Mouse (Mus musculus) left cerebral cortex, postnatal 10 days (tissue): Measurements from ENCODE around the gene Celf6. TPM values are rescaled to one million over a fixed set of nuclear protein-coding genes. Genes with fewer than 3 reads are reported as not detected.

Experiments
- DNase-seq, 2 experiments: peaks; one replicate each; pipeline ENCODE4 v3.0.0; 2021 to 2022; ENCODE audit warnings: low spot score in 2 of 2, mixed read lengths in 1 of 2; ENCODE audit errors: extremely low spot score in 1 of 2
- intact Hi-C: fragments of 180-260 bp; cut with DNase I; formaldehyde crosslinking; loops from one replicate; pipeline ENCODE4 v1.15.1; 2025
- total RNA-seq, 2 experiments: library from RNA; stranded (reverse); gene quantifications; 2 replicates each; pipeline ENCODE4 v1.2.3; 2021

Celf6 gene
- total RNA-seq, result 10 to 100 TPM; 37.5 to 40.1 TPM

DNA sequence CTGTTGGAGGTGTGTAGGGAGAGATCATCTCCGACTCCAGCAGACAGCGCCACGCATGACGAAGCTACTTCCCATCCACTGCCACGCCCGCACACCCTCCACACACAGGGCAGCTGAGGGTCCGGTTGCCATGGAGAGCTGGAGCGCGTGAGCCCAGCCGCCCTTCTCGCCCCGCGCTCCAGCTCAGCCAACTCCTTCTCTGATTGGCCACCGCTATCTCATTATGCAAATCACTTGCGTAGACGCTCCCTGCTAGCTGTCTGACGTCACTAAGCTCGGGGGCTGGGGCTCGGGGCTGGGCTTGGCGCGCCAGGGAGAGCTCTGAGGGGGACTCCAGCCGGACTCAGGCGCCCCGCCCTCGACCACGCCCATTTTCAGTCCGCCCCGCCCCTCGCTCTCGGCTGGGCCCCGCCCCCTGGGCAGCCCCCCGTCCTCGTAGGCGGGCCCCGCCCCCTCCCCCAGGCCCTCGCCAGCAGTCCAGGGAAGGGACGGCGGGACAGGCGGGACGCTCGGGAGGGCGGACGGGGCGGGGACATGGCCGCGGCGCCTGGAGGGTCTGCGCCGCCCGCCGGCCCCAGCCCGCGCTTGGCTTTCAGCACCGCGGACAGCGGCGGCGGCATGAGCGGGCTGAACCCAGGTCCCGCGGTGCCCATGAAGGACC, at the start of gene Celf6:
Gene Celf6 (plus strand): TSS at position 74 of the 661 bp plus-strand sequence.
- DNase-seq, result peak; percentile 93 to 94
- intact Hi-C loops, result no loop called here

DNA sequence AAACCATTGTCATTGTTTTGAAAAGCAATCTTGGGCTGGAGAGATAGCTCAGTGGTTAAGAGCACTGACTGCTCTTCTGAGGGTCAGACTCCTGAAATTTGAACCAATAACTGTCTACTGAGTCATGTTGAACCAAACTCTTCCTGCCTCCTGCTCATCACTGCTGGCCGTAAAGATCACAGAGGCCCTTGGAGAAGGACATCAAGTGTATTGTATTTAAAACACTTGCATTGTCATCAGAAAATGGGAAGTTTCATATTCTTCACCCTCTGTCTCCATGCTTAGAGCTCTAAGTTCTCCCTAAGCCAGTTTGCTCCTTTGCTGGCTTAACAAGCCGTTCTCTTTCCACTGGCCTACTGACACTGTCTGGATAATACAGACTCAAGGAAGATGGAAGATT, 49.4 kb upstream of the Celf6 start:
- intact Hi-C loops, result no loop called here
- DNase-seq, result no peak

DNA sequence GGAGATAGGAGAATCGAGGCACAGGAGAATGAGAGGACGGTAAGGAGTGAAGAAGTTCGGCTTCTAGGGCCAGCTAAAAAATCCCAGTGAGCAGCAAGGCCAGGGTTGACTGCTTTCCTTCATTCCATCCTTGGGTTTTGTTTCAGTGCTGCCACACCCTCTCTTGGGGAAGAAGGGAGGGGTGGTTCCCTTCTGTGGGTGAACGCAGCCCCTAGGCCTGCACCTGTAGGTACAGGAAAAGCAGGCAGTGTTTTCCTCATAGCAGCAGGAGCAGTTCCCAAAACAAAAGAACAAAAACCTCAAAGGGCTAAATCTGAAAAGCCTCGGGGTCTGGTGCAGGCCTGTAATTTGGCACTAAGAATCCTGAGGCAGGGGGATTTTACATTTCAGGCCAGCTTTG, 46.1 kb upstream of the Celf6 start:
- intact Hi-C loops, result no loop called here
- DNase-seq, result no peak

DNA sequence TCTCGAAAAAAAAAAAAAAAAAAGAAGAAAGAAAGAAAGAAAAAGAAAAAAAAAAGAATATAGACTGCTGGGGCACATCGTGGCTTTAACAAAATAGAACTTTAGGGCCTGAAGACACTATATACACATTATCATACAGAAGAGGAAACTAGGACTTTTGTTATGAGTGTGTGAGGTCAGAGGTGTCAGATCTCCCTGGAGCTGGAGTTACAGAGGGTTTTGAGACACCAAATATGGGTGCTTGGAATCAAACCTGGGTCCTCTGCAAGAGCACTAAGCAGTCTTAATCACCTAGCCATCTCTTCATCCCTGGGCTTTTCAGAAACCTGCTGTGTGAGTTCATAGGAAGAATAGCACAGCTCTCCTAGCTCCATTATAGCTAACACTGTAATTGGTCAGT, 44.3 kb upstream of the Celf6 start:
- intact Hi-C loops, result no loop called here
- no peak for DNase-seq

DNA sequence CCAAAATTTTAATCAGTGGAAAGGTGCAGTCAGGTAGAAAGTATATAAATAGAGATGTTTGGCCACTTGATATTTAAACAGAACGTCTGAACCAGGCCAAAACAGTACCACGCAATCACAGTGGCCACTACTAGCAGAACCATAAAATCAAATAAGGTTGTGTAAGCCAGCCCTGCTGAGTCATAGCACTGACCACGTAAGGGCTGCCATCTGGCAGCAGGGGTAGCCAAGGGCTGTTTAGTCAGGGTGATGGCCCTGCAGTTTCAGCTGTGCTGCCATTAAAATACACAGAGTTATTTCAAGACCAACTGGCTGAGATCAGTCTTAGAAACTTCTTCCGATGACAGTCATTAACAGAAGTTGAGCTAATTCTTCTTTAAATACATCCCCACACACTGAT, 43.8 kb upstream of the Celf6 start:
- intact Hi-C loops, result no loop called here
- DNase-seq, result no peak

DNA sequence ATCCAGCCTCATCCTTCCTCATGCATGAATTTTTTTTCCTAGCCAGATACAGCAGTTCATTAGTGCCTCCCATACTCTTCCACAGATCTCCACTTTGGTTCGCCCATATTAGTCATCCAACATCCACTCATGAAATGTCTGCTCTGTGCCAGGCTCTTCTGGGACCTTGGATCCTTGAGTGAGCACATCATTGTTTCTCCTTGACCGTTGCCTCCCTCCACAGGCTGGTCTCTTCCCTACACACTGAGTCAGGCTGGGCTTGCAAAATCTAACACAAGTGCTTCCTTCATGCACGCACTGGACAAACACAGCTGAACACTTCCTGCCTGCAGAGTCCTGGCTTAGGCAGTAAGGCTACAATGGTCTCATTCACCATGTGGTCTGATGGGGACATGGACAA, 40.1 kb upstream of the Celf6 start:
- intact Hi-C loops, result no loop called here
- no peak for DNase-seq

DNA sequence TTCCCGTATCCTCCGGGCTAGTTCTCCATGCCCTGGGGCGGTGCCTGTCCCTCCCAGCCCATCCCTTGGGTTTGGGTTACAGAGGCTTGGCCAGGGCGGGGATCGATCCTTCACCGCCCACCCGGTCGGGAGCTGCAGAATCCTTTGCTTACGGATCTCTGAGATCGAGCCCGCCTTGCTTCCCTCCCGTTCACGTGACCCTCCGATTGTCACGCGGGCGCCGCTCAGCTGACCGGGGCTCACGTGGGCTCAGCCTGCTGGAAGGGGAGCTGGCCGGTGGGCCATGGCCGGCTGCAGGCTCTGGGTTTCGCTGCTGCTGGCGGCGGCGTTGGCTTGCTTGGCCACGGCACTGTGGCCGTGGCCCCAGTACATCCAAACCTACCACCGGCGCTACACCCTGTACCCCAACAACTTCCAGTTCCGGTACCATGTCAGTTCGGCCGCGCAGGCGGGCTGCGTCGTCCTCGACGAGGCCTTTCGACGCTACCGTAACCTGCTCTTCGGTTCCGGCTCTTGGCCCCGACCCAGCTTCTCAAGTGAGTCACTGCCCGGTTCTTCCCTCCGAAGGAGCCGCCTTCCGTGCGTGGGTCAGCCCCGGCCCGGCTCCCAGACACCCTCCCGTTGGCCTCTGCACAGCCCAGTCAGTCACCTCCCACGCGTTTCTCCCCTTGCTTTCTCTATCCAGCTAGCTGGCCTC, 38.1 kb upstream of the Celf6 start, which contains the start of the genes Hexa and Tmem202:
Gene Hexa (plus strand): TSS at position 100 of the 697 bp plus-strand sequence.
Gene Tmem202 (minus strand): TSS at position 407 of the 697 bp plus-strand sequence.
- intact Hi-C loops, result no loop called here
- DNase-seq, result peak; percentile 79 to 90

DNA sequence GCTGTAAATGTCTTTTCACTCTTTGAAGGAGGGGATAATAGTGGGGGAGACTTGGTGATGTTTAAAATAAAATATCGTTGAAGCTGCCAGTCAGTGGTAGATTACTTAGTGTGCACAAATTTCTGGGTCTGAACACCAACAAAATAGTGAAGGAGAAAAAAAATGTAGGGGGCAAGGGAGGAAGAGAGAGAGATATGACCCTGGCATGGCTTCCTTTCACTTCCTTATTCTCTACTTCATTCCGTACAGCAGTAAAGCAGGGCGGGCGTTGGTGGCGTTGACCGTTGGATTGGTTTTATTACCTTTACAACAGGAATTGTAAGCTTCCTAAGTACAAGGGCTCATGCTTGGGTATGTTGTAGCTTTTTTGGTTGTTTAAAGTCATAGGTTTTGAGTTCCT, 36.1 kb upstream of the Celf6 start:
- DNase-seq, result no peak
- intact Hi-C loops, result no loop called here

DNA sequence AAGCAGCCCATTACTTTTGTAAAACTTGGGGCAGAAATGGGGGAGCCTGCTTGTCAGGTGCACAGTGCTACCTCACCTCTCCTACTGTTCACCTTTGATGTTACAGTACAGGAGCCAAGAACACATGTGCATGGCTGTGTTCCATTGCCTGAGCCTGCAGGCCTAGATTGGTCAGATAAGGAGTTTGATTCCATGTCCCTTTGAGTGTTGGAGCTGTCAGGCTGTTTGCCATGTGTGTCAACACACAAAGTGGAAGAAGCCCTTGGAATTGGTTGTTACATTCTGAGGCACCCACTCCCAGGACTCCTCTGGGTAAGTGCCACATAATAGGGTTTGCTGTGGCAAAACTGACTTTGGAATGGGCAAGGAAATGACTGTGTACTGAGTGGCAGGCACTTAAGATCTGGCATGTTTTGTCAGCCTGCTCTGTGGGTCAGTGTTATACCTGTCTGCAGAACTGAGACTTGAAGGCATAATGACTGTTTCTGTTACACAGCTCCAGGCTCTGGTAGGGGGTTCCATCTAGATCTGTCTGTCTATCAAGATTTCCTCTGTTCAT, 34.9 kb upstream of the Celf6 start:
- intact Hi-C loops, result no loop called here
- DNase-seq, result no peak

DNA sequence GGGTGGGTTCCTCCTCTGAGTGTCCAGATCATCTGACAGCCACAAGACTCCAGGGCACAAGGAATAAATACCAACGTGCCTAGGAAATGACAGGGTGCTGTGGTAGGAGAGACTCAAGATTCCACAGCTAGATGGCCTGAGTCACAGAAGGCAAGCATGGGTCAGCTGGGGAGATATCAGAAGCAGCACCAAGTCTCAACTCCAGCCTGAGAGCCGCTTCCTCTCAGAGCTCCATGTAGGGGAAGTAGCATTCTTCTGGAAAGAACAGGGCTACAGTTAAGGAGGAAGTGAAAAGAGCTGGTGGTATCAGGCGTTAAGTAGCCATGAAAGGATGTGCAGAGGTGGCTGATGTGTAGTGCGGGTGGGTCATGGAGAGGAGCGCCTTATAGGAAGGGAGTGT, 33.0 kb upstream of the Celf6 start:
- no peak for DNase-seq
- intact Hi-C loops, result no loop called here

DNA sequence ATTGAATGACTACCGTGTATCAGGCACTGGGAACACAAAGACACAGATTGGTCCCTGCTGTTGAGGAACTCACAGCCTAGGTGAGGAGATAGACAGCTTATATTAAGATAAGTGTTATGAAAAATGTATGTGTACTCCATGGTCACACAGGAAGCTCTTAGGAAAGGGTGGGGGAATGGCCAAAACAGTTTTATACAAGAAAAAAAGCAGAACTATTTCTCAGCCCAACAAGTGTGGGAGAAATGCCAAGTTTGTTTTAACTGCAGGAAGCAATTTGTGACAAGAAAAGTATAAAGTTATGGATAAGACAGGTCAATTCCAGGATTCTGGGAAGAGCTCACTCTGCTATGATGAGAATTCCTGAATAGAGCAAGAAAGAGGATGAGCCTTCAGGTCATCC, 29.8 kb upstream of the Celf6 start:
- intact Hi-C loops, result no loop called here
- DNase-seq, result no peak

DNA sequence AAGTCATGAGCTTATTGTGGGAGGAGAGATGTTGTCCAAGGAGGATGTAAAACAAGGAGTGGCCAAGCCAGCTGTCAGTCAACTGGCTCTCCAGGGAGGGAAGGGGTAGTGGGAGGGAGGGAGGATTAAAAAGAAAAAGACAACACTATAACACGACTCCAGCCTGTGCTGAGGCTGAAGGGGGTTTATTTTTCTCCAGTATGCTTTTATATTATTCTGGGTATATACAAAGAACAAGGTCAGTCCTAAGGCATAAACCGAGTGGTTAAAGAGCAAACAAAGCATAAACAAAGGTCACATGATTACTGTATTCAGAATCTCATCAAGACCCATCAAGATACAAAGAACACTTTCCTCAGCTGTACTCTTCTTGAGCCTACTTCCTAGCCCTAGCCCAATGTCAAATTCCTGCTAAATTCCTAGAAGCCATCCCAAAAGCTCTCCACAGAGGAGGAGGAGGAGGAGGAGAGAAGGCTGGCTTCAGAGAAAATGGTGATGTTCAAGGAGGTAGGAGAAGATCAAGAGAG, 28.7 kb upstream of the Celf6 start:
- DNase-seq, result no peak
- intact Hi-C loops, result no loop called here

DNA sequence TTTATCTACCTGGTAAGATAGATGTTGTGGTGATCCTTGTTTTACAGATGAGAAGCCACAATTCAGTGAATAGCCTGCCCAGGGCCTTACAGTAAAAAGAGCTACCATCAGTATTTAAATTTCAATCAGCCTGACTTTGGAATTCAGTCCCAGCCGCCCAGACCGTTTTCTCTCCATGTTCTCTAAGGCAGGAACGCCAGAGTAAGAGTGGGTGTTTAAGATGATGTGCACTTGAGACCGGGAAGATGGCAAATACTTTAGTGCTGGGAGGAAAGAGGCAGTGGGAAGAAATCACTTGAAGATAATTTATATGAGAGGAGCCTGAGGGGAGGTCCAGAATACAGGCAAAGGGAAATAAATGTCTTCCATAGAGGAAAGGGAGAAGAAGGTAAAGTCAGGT, 27.6 kb upstream of the Celf6 start:
- DNase-seq, result no peak
- intact Hi-C loops, result no loop called here

DNA sequence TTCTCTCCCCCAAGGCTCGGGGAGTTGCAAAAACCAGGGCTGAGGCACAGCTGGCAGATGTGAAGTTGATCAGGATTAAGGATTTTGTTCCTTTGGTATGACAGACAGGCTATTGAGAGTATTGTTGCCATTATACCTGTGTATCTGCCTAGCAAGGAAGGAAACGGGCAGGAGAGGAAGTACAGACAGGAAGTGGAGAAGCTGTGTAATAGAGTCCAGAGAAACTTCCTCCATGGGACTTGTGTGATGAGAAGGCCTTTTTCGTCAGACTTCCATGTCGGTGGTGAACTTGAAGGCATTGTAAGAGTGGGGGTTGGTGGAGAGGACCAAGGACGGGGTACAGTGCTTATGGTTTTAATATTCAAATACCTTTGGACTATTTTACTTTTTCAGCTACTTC, 26.7 kb upstream of the Celf6 start:
- intact Hi-C loops, result no loop called here
- DNase-seq, result no peak

DNA sequence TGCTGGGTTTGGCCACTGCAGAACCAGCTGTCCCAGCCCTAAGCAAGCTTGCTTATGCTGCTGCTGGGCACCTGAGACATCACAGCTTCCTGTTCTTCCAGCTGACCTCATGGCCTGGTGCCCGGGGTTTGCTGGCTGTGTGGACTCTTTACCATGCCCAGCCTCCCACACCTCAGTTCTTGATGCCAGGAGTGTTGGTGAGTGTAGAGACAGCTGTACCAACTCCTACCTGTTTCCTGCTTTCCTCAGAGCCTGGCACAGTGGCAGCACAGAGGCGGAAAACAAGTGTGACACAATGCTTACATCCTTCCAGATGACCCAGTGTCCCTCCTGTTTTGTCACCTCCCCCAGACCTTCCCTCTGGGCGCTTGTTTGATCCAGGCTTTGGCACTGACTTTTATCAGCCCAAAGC, 26.1 kb upstream of the Celf6 start:
- peak in 1 of 2 experiments; percentile 43 for DNase-seq

DNA sequence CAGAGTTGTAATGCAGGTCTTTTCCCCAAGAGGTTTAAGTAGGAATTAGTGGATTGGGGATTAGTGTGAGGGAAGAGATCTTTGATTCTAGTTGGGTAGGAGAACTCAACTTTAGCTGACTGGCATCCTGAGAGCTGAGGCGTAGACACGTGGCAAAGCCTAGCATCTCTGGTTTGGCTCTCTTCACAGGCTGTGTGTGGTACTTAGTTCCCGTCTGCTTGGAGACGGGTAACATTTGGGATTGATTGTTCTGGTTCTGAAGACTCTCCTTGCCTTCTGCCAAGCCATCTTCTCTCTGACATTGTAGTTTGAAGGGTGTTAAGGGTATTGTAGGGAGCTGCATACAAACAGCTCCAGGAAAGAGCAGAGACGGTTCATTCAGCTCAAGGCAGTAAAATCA, 25.1 kb upstream of the Celf6 start:
- intact Hi-C loops, result no loop called here
- DNase-seq, result no peak

More for the DNA sequence above, 26.1 kb upstream of the Celf6 start:
- intact Hi-C loops, result no loop called here

DNA sequence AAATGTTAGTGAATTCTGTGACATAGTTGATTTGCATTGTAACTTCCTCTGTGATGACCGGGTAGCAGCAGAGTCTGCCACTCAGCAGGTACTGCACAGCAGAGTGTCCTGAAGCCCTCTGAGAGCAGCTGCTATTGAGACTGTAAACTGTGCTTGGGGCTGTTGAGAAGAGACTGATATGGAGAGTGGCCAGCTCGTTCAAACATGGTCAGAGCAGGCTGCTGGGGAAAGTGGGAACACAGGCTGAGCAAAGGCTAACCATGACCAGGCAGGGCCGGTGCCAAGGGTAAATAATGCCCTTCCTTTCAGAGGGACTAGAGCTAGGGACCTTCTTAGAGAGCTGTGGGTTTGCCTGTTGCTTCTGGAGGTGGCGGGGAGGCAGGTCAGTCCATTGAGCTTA, 24.0 kb upstream of the Celf6 start:
- no peak for DNase-seq
- intact Hi-C loops, result no loop called here

DNA sequence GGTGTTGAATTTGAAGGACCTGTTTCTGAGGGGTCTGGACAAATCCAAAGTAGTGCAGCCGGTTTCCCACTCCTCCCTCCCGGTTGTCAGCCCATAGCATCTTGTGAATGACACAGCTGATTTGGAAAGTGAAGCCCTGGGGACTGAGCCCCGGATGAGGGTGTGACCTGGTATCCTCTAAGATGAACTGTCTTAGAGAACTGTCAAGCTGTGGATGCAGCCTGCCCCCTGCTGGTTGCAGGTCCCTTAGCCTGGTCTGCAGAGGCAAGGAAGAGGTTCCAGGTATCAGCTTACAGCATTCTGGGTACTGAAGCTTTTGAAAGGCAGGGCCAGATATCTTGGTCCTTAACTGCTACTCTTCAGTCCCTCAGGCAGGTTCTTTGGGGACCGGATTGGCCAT, 12.1 kb upstream of the Celf6 start:
- peak; percentile 56 to 84 for DNase-seq
- intact Hi-C loops, result loop anchor here (10.0 kb wide), 1 partner anchor 221 kb away; no protein-coding TSS in a partner anchor

DNA sequence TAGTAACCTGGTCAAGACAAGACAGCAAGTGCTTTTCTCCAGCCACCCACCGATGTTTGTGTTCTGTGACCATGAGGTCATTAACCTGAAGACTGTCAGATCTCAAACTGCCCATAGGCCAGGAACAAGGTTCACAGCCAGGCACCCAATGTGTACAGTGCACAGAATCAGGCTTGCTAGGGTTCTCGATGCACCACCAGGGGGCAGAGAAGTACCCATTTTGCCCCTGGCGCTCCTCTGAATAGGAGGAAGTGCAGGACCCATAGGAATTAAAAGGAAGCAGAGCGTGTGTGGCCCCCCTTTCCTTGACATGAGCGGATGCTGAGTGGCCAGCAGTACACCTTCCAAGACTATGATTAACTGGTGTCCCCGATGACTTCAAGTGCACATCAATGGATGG, 10.6 kb upstream of the Celf6 start:
- DNase-seq, result peak; percentile 50 to 69

DNA sequence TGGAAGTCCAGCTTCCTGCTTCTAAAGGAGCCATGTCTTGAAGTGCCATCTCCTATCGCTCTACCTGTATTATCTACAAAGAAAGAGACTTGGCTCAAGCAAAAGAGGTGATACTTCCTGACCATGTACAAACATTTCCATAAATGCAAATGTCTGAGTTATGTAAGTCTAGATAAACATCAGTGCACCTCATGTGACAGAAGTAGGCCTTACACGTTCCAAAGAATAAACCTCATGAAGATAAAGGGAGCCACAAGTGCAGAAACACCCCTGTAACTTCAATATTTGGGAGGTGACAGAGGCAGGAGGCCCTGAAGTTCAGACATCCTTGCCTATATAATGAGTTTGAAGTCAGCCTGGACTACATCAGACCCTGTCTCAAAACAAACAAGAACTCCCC, 5.9 kb upstream of the Celf6 start:
- no peak for DNase-seq
- intact Hi-C loops, result no loop called here

More for the DNA sequence above, 10.6 kb upstream of the Celf6 start:
- intact Hi-C loops, result loop anchor here (10.0 kb wide), 1 partner anchor 222 kb away; no protein-coding TSS in a partner anchor
